ENCODE assay signal across 27 mouse cellular contexts in genomic region chr2:132572651-132573050, GRCm38 (mm10). TPM values are rescaled to one million over a fixed set of nuclear protein-coding genes. Genes with fewer than 3 reads are reported as not detected.
DNase-seq lines count a peak whose midpoint lies in the region; ATAC-seq and TF ChIP-seq lines count a peak whose summit lies in the region.
"Had no signal": no experiment of that assay in that cellular context is flagged by ENCODE, and none has a peak within 500 bp of the region (broad histone marks: within the 10 kb centered on the region; RNA-seq: fewer than 3 reads in every experiment).

No protein-coding gene starts in this region.

- in situ Hi-C loops in CH12.LX (cut with MboI; ENCODE audit: low pct_ligation_motif_present, low pct_unique_long_range_greater_than_20kb, low sequenced_read_pairs), result loop anchor here (10.0 kb wide), 1 partner anchor 48 kb away; no protein-coding TSS in a partner anchor

- peak overlapping the region; percentile 31; the same call in 1 of the 2 replicates for H3K4me2 ChIP-seq in CH12.LX (ENCODE audit: insufficient read depth, low read depth, poor library complexity, severe bottlenecking)
- peak overlapping the region; percentile 39 for H3K4me2 ChIP-seq in liver, embryonic 16.5 days (ENCODE audit: low read depth, low read length)
- H3K4me2 ChIP-seq: embryonic facial prominence, embryonic 13.5 days; forebrain, embryonic 12.5 days; heart, embryonic 12.5 days; kidney, embryonic 15.5 days; midbrain, embryonic 15.5 days; neural tube, embryonic 15.5 days had no signal

- H3K4me3 ChIP-seq in gastrocnemius, adult 2 months, result no peak overlapping the region
- 0 out of 2 replicates have a peak overlapping the region, but pooled peaks have one; percentile 6 for H3K4me3 ChIP-seq in left cerebral cortex, adult 2 months
- H3K4me3 ChIP-seq in CH12.LX (replicated peaks in 1 of 3; ENCODE audit: low read depth in 2 of 3, low read length in 2 of 3, poor library complexity in 1 of 3), result no peak overlapping the region
- H3K4me3 ChIP-seq in liver, embryonic 16.5 days (ENCODE audit: low read depth, low read length), result peak overlapping the region; percentile 34
- H3K4me3 ChIP-seq: embryonic facial prominence, embryonic 13.5 days; forebrain, embryonic 12.5 days; heart, embryonic 12.5 days; kidney, embryonic 15.5 days; midbrain, embryonic 15.5 days; neural tube, embryonic 15.5 days had no signal

- no peak for TF ChIP-seq CTCF in gastrocnemius, adult 2 months (IDR thresholded peaks at IDR 0.05)
- TF ChIP-seq CTCF in left cerebral cortex, adult 2 months (IDR thresholded peaks at IDR 0.05), result no peak
- TF ChIP-seq CTCF in CH12.LX (conservative IDR thresholded peaks at IDR 0.05 in 1 of 2, IDR thresholded peaks at IDR 0.05 in 1 of 2; ENCODE audit: low read depth in 2 of 2, low read length in 2 of 2), result no peak

- no peak for ATAC-seq in liver, embryonic 16.5 days (ENCODE audit: low read depth)
- ATAC-seq: forebrain, postnatal 0 days; hindbrain, embryonic 16.5 days; midbrain, embryonic 15.5 days; Patski had no signal

- no peaks in the 10 kb centered on the region for H3K9me3 ChIP-seq in CH12.LX (replicated peaks; ENCODE audit: low read length)
- H3K9me3 ChIP-seq in liver, embryonic 16.5 days (replicated peaks; ENCODE audit: control insufficient read depth, low read length), result no peaks in the 10 kb centered on the region
- H3K9me3 ChIP-seq: embryonic facial prominence, embryonic 13.5 days; forebrain, embryonic 12.5 days; heart, embryonic 12.5 days; kidney, embryonic 15.5 days; midbrain, embryonic 15.5 days; neural tube, embryonic 15.5 days had no signal

- no peak for TF ChIP-seq RAD21 in CH12.LX (IDR thresholded peaks at IDR 0.05; ENCODE audit: low read depth, low read length)

- TF ChIP-seq POLR2A in CH12.LX (IDR thresholded peaks at IDR 0.05; ENCODE audit: low read depth, low read length), result no peak

- no peaks in the 10 kb centered on the region for H3K27me3 ChIP-seq in CH12.LX (replicated peaks)
- no peaks in the 10 kb centered on the region for H3K27me3 ChIP-seq in liver, embryonic 16.5 days (ENCODE audit: control insufficient read depth, insufficient read depth, low read depth, low read length)
- H3K27me3 ChIP-seq: embryonic facial prominence, embryonic 13.5 days; forebrain, embryonic 12.5 days; heart, embryonic 12.5 days; kidney, embryonic 15.5 days; midbrain, embryonic 15.5 days; neural tube, embryonic 15.5 days; Patski had no signal

- peaks cover 22 to 37% of the 10 kb centered on the region in 2 experiments for H3K36me3 ChIP-seq in CH12.LX (replicated peaks in 1 of 2; ENCODE audit: control insufficient read depth in 1 of 2, insufficient read depth in 1 of 2, low read length in 1 of 2)
- H3K36me3 ChIP-seq in liver, embryonic 16.5 days (ENCODE audit: control insufficient read depth, insufficient read depth), result peaks cover 29% of the 10 kb centered on the region

- WGBS in liver, embryonic 16.5 days (ENCODE audit: insufficient replicate concordance), result 94% methylated on average over 3 of the region's 3 CpGs

- peaks cover 70% of the 10 kb centered on the region for H3K79me2 ChIP-seq in CH12.LX (replicated peaks; ENCODE audit: control insufficient read depth, extremely low read depth, insufficient read depth, poor library complexity, severe bottlenecking)

- H3K9ac ChIP-seq in CH12.LX (ENCODE audit: insufficient read depth, low read depth), result no peak overlapping the region
- peak overlapping the region; percentile 3 for H3K9ac ChIP-seq in liver, embryonic 16.5 days (ENCODE audit: low read depth, low read length)
- H3K9ac ChIP-seq: embryonic facial prominence, embryonic 13.5 days; forebrain, embryonic 12.5 days; forebrain, postnatal 0 days; heart, embryonic 12.5 days; kidney, embryonic 15.5 days; midbrain, embryonic 15.5 days; neural tube, embryonic 15.5 days had no signal

- dilution Hi-C loops in CH12.LX (cut with MboI; ENCODE audit: extremely low pct_ligation_motif_present, extremely low pct_unique_long_range_greater_than_20kb, low sequenced_read_pairs), result no loop called here

- DNase-seq in gastrocnemius, adult 2 months, result no peak
- DNase-seq in gastrocnemius, adult 18-20 months (ENCODE audit: low spot score), result no peak
- no peak for DNase-seq in left cerebral cortex, adult 2 months (ENCODE audit: extremely low spot score in 1 of 2, low spot score in 2 of 2)
- DNase-seq in left cerebral cortex, adult 8-10 months (ENCODE audit: low spot score in 2 of 2), result no peak
- no peak for DNase-seq in CH12.LX (ENCODE audit: extremely low read depth)
- DNase-seq in spleen, postnatal 14 days (ENCODE audit: low spot score in 2 of 2), result no peak
- DNase-seq: adrenal gland, postnatal 25 days; cerebellum, adult 11-12 months; cerebellum, adult 9-11 months; forebrain, postnatal 0 days; gastrocnemius, postnatal 14 days; heart, postnatal 14 days; kidney, adult 18-20 months; kidney, postnatal 36 days; layer of hippocampus, postnatal 36 days; lung, postnatal 36 days; right cerebral cortex, postnatal 25 days; thymus, postnatal 14 days had no signal

- TF ChIP-seq EP300 in CH12.LX (IDR thresholded peaks at IDR 0.05; ENCODE audit: low read length), result no peak

- H3K27ac ChIP-seq in gastrocnemius, adult 2 months, result 0 out of 2 replicates have a peak overlapping the region, but pooled peaks have one; percentile 16
- no peak overlapping the region for H3K27ac ChIP-seq in left cerebral cortex, adult 2 months
- no peak overlapping the region for H3K27ac ChIP-seq in CH12.LX (ENCODE audit: insufficient read depth, low read depth)
- H3K27ac ChIP-seq in liver, embryonic 16.5 days (ENCODE audit: low read length), result peak overlapping the region; percentile 71
- H3K27ac ChIP-seq: embryonic facial prominence, embryonic 13.5 days; forebrain, embryonic 12.5 days; kidney, embryonic 15.5 days; midbrain, embryonic 15.5 days; neural tube, embryonic 15.5 days had no signal

- H3K4me1 ChIP-seq in CH12.LX (ENCODE audit: control insufficient read depth in 1 of 2, insufficient read depth in 2 of 2), result peaks cover 5 to 39% of the 10 kb centered on the region in 2 experiments; a peak in 3 of 4 replicates
- H3K4me1 ChIP-seq in liver, embryonic 16.5 days (ENCODE audit: control insufficient read depth, low read depth, low read length), result peaks cover 16% of the 10 kb centered on the region

- intact Hi-C loops in gastrocnemius, adult 2 months (cut with DNase I), result no loop called here
- intact Hi-C loops in left cerebral cortex, adult 2 months (cut with DNase I), result loop anchor here (10.0 kb wide), 1 partner anchor 212 kb away; the partner anchor contains the start of gene Chgb

TF ChIP-seq in CH12.LX, 34 proteins besides CTCF, POLR2A, EP300 and RAD21:
- TF ChIP-seq ZKSCAN1 (IDR thresholded peaks at IDR 0.05; ENCODE audit: borderline replicate concordance, low read depth, low read length) (no peak), GABPA (IDR thresholded peaks at IDR 0.05; ENCODE audit: insufficient replicate concordance, low read depth, low read length) (no peak), MYC (IDR thresholded peaks at IDR 0.05; ENCODE audit: low read depth, low read length) (no peak), IRF4 (IDR thresholded peaks at IDR 0.05; ENCODE audit: low read depth, low read length) (no peak), NELFE (IDR thresholded peaks at IDR 0.05; ENCODE audit: low read depth, low read length) (no peak), SIN3A (IDR thresholded peaks at IDR 0.05; ENCODE audit: low read length) (no peak), ELF1 (IDR thresholded peaks at IDR 0.05; ENCODE audit: low read depth, low read length) (no peak), KAT2A (IDR thresholded peaks at IDR 0.05; ENCODE audit: insufficient replicate concordance, low read length) (no peak), CHD2 (IDR thresholded peaks at IDR 0.05; ENCODE audit: low read length) (no peak), MXI1 (IDR thresholded peaks at IDR 0.05; ENCODE audit: low read depth, low read length) (no peak), POLR2AphosphoS2 (IDR thresholded peaks at IDR 0.05; ENCODE audit: low read depth, low read length) (no peak), JUND (conservative IDR thresholded peaks at IDR 0.05; ENCODE audit: low read depth, low read length) (no peak), PAX5 (IDR thresholded peaks at IDR 0.05; ENCODE audit: low read length) (no peak), MEF2A (IDR thresholded peaks at IDR 0.05; ENCODE audit: borderline replicate concordance, low read depth, low read length) (no peak), SMC3 (IDR thresholded peaks at IDR 0.05; ENCODE audit: low read depth, low read length) (no peak), BHLHE40 (IDR thresholded peaks at IDR 0.05; ENCODE audit: low read depth, low read length) (no peak), TBP (conservative IDR thresholded peaks at IDR 0.05; ENCODE audit: low read depth, low read length) (no peak), RCOR1 (conservative IDR thresholded peaks at IDR 0.05; ENCODE audit: low read depth, low read length) (no peak), JUN (IDR thresholded peaks at IDR 0.05; ENCODE audit: insufficient read depth, low read depth, low read length) (no peak), ZC3H11A (IDR thresholded peaks at IDR 0.05; ENCODE audit: low read depth, low read length) (no peak)

RNA-seq across cellular contexts. Expression of gene Gpcpd1, which starts 14.9 kb away (rescaled TPM):
- total RNA-seq in gastrocnemius, adult 2 months (2021), result 100 to 1,000 TPM; 167 to 341 TPM
- 100 to 1,000 TPM; 220 to 252 TPM for total RNA-seq in gastrocnemius, adult 18-20 months (2021)
- total RNA-seq in left cerebral cortex, adult 2 months (2021), result 10 to 100 TPM; 74.2 to 86.0 TPM
- 10 to 100 TPM; 80.3 to 98.3 (median 82.8) TPM for total RNA-seq in left cerebral cortex, adult 8-10 months (2022)
- total RNA-seq in CH12.LX (2012; rRNA removed) (18.3 and 33.5 TPM in 2 replicates), CH12.LX (2014; rRNA removed) (60.5 and 60.8 TPM in 2 replicates)
- 30.9 and 40.7 TPM in 2 replicates for polyA plus RNA-seq in CH12.LX (2012; ENCODE audit: insufficient read length, low read depth)
- 69.8 and 70.6 TPM in 2 replicates for polyA plus RNA-seq in liver, embryonic 16.5 days (2015; fragmentation: Nextera tagmentation; extraction: Ambion mirVana)

Comparison
In these comparisons a context has a peak if more than half of its experiments do, and no peak if none do; other contexts are left out.
1. H3K27ac ChIP-seq: peak in gastrocnemius, adult 2 months (single experiment) and liver, embryonic 16.5 days (single experiment); none in left cerebral cortex, adult 2 months (single experiment) and CH12.LX (single experiment).
2. H3K4me3 ChIP-seq: peak in left cerebral cortex, adult 2 months (single experiment) and liver, embryonic 16.5 days (single experiment); none in gastrocnemius, adult 2 months (single experiment) and CH12.LX (0 of 3).